Mouse (Mus musculus) liver, postnatal 0 days (tissue): Measurements from ENCODE around the gene Unkl.

ENCODE experiments used
- CTCF ChIP-seq: sonication (generic); IDR thresholded peaks from 2 replicates; pipeline ENCODE4 v1.5.1; 2016; ENCODE audit warnings: antibody characterized with exemption, low read depth
- EP300 ChIP-seq: IDR thresholded peaks from 2 replicates; pipeline ENCODE4 v1.6.1; 2016; ENCODE audit warnings: antibody characterized with exemption, low read depth, mild to moderate bottlenecking

DNA sequence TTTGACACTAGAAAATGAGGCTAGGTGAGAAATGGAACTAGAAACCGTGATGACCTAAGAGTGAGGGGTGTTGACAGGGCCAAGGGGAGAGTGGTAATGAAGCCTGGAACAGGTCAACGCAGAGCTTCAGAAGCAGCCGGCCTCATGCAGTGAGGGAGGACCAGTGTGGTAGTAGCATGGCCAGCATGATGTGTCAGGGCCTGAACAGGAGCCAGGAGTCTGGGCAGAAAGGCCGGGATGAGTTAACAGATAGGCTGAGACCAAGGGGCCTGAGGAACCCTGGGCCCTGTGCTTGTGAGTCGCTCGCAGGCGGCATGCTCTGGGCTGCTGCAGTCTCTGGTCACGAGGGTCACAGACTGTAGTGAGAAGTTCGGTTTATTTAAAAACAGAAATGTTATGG is 30.8 kb downstream of the Unkl start:
- TF ChIP-seq CTCF (no peak), EP300 (no peak)
